Mouse (Mus musculus) lung, adult 2 months (tissue): Measurements from ENCODE around the gene Drc3.

ENCODE experiments used
- CTCF ChIP-seq: fragments of 200-500 bp; IDR thresholded peaks from 2 replicates; pipeline ENCODE4 v1.5.1; 2011; ENCODE audit warnings: mild to moderate bottlenecking, low read length, control low read depth; ENCODE audit not compliant: insufficient read depth
- POLR2A ChIP-seq: fragments of 200-500 bp; IDR thresholded peaks from 2 replicates; pipeline ENCODE4 v1.6.1; 2011; ENCODE audit warnings: low read depth, mild to moderate bottlenecking, control low read depth, low read length, borderline replicate concordance; ENCODE audit errors: extremely low read depth

- TF ChIP-seq POLR2A (no peak), CTCF (no peak)
Measured at GRCm38 (mm10) chr11:60397172-60397571, 44.0 kb downstream of the Drc3 start.
